Mouse (Mus musculus) lung, embryonic 15.5 days (tissue): ENCODE results near the gene 4933417A18Rik. TPM values are rescaled to one million over a fixed set of nuclear protein-coding genes. Genes with fewer than 3 reads are reported as not detected.
"Not testable (repeated sequence)": the region's sequence is repeated elsewhere in the genome, so short reads cannot be mapped to it uniquely, and the experiment has no call there.

ENCODE experiments used
- ATAC-seq: fragments of 200-750 bp; cut with Nextera tagmentation; 2 replicates; pipeline ENCODE4 v1.8.0; 2017; ENCODE audit warnings: moderate number of reproducible peaks, borderline replicate concordance; ENCODE audit not compliant: low FRiP score, low TSS enrichment; ENCODE audit errors: extremely low read depth
- H3K27ac ChIP-seq: fragments of 300-500 bp; sonication (generic); 2 replicates; pipeline ENCODE4 v1.5.1; 2015; ENCODE audit warnings: moderate library complexity, mild to moderate bottlenecking, inconsistent platforms
- H3K27me3 ChIP-seq: fragments of 300-500 bp; sonication (generic); 2 replicates; pipeline ENCODE4 v1.6.1; 2015; ENCODE audit warnings: inconsistent platforms
- H3K36me3 ChIP-seq: fragments of 300-500 bp; sonication (generic); 2 replicates; pipeline ENCODE4 v1.6.1; 2015; ENCODE audit warnings: inconsistent platforms
- H3K4me1 ChIP-seq: fragments of 300-500 bp; sonication (generic); 2 replicates; pipeline ENCODE4 v1.6.1; 2015; ENCODE audit warnings: inconsistent platforms
- H3K4me2 ChIP-seq: fragments of 300-500 bp; sonication (generic); 2 replicates; pipeline ENCODE4 v1.6.1; 2015; ENCODE audit warnings: inconsistent platforms, mild to moderate bottlenecking, moderate library complexity
- H3K4me3 ChIP-seq: fragments of 300-500 bp; sonication (generic); 2 replicates; pipeline ENCODE4 v1.5.1; 2015; ENCODE audit warnings: mild to moderate bottlenecking, inconsistent platforms
- H3K9ac ChIP-seq: fragments of 300-500 bp; sonication (generic); 2 replicates; pipeline ENCODE4 v1.6.1; 2015; ENCODE audit warnings: inconsistent platforms
- H3K9me3 ChIP-seq: fragments of 300-500 bp; sonication (generic); 2 replicates; pipeline ENCODE4 v1.6.1; 2016; ENCODE audit warnings: inconsistent platforms
- WGBS: fragments of 180-500 bp; shearing (Covaris S2); methylation state at CpG from one replicate; pipeline ENCODE4 v1.1.7; 2015; 5-methylcytosine and 5-hydroxymethylcytosine counted together
- polyA plus RNA-seq: library from polyadenylated mRNA; unstranded; fragments of >200 nt; fragmentation: Nextera tagmentation; extraction: Ambion mirVana; gene quantifications from 2 replicates; pipeline ENCODE4 v1.2.1, GENCODE M21; 2015

4933417A18Rik gene
- polyA plus RNA-seq, 1 experiment from 2014 or later, result not detected

DNA sequence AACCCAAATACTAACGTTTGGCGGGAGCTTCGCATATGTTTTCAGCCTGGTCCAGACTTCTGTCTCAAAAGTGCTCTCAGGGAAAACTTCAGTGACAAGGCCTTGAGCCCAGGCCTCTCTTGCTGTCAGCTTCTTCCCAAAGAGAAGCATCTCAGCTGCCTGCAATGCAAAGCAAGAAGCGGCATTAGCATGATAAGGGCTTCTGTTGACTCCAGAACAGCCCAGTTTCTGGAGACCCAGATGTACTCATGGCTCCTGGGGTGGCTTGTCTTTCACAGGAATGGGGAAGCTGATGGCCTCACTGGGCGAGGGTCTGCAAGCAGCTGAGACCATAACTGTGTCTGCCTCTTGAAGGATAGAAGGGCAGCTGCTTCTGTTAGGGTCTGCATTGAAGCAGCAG is 54.4 kb downstream of the 4933417A18Rik start:
- not testable (repeated sequence) for H3K9me3 ChIP-seq, H3K4me3 ChIP-seq, ATAC-seq, H3K4me2 ChIP-seq, H3K9ac ChIP-seq, H3K27me3 ChIP-seq, H3K4me1 ChIP-seq, H3K27ac ChIP-seq
- 83% methylated on average over 5 of the region's 5 CpGs for whole genome bisulfite sequencing
- peaks cover 59% of the 10 kb centered on the region for H3K36me3 ChIP-seq

- not testable (repeated sequence) for H3K4me2 ChIP-seq, H3K27me3 ChIP-seq, H3K4me1 ChIP-seq, H3K9ac ChIP-seq, ATAC-seq, H3K9me3 ChIP-seq, H3K27ac ChIP-seq, H3K4me3 ChIP-seq
- 83% methylated on average over 1 of the region's 1 CpGs for WGBS
- peaks cover 74% of the 10 kb centered on the region for H3K36me3 ChIP-seq
Measured at GRCm38 (mm10) chr13:34983479-34983878, 59.3 kb downstream of the 4933417A18Rik start.

- Histone ChIP-seq H3K9ac (no peak overlapping the region), H3K9me3 (no peaks in the 10 kb centered on the region), H3K4me2 (no peak overlapping the region), H3K27me3 (no peaks in the 10 kb centered on the region), H3K4me1 (peaks cover 21% of the 10 kb centered on the region), H3K27ac (no peak overlapping the region), H3K4me3 (no peak overlapping the region), H3K36me3 (peaks cover 32% of the 10 kb centered on the region)
- no peak for ATAC-seq
- 66% methylated on average over 4 of the region's 4 CpGs for WGBS
Measured at GRCm38 (mm10) chr13:34991581-34992273, 67.5 kb downstream of the 4933417A18Rik start.

- Histone ChIP-seq H3K4me3 (peak overlapping the region; percentile 63), H3K27me3 (no peaks in the 10 kb centered on the region), H3K4me1 (peaks cover 21% of the 10 kb centered on the region), H3K9me3 (no peaks in the 10 kb centered on the region), H3K27ac (0 out of 2 replicates have a peak overlapping the region, but pooled peaks have one; percentile 8), H3K36me3 (peaks cover 19% of the 10 kb centered on the region), H3K9ac (peak overlapping the region; percentile 82), H3K4me2 (peak overlapping the region; percentile 74)
- ATAC-seq, result no peak
- WGBS, result 52% methylated on average over 4 of the region's 4 CpGs
Measured at GRCm38 (mm10) chr13:34993085-34993484, 68.9 kb downstream of the 4933417A18Rik start.

DNA sequence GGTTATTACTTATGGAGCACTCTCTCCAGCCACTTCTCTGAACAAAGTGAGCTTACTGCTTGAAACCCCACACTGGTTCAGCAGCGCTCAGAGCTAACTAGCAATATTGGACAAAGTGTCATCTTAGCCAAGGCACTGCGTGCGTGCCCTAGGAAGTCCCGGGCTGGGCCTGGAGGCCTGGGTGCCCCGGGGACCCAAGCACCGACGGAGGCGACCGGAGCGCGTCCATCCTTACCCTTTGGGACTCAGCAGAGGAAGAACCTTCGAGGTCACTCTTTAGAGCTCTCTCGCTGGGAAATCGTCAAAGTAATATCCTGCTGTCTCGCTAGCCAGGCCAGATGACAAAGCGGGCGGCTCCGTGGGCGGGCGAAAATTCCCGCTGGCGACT is 69.4 kb downstream of the 4933417A18Rik start:
- H3K27ac ChIP-seq, result peak overlapping the region; percentile 93
- H3K27me3 ChIP-seq, result no peaks in the 10 kb centered on the region
- H3K4me2 ChIP-seq, result peak overlapping the region; percentile 74
- H3K36me3 ChIP-seq, result peaks cover 14% of the 10 kb centered on the region
- H3K4me1 ChIP-seq, result peaks cover 21% of the 10 kb centered on the region
- 0% methylated on average over 22 of the region's 22 CpGs for WGBS
- peak overlapping the region; percentile 63 for H3K4me3 ChIP-seq
- no peaks in the 10 kb centered on the region for H3K9me3 ChIP-seq
- ATAC-seq, result peak; percentile 63
- H3K9ac ChIP-seq, result peak overlapping the region; percentile 82

DNA sequence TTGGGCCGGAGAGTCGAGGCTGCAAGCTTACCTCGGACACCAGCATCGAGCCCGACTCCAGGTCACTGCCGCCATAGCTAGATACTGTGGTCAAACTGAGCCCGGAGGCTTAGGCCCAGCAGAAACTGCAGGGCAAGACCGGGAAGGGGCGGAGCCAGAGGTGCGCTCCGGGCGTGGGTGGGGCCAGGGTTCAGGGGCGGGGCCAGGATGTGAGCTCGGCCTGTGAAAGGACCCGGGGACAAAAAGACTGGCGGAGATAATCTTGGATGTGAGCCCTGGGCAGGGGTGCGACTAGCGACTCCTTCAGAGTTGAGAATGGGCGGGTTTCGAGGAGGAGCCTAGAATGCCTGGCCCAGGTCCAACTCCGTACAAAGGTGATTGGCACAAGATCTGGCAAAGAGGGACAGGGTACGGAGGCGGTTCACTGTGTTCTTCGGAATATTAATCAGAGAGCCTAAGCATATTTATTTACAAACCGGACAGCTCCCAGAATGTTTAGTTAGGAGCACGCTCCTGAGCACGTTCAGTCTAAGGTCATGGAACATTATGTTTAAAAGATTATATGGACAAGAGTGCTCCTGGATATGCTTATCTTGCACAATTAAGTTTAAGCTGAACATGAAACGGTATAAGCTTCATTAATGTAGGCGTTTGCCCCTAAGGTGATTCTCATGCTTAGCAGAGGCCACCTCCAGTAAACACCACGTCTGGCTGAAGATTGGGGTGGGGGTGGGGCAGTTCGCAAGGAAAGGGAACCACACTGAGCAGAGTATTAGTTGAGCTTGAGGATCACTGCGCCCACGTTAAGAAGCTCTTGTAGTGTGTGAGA is 70.0 kb downstream of the 4933417A18Rik start:
- peak overlapping the region; percentile 93 for H3K27ac ChIP-seq
- peaks cover 21% of the 10 kb centered on the region for H3K4me1 ChIP-seq
- peak overlapping the region; percentile 82 for H3K9ac ChIP-seq
- H3K27me3 ChIP-seq, result no peaks in the 10 kb centered on the region
- H3K4me2 ChIP-seq, result peak overlapping the region; percentile 74
- ATAC-seq, result peak; percentile 98
- peak overlapping the region; percentile 63 for H3K4me3 ChIP-seq
- H3K36me3 ChIP-seq, result peaks cover 7% of the 10 kb centered on the region
- 2% methylated on average over 33 of the region's 33 CpGs for WGBS
- H3K9me3 ChIP-seq, result no peaks in the 10 kb centered on the region

- H3K9ac ChIP-seq, result no peak overlapping the region
- H3K4me2 ChIP-seq, result no peak overlapping the region
- H3K27ac ChIP-seq, result no peak overlapping the region
- H3K27me3 ChIP-seq, result no peaks in the 10 kb centered on the region
- H3K36me3 ChIP-seq, result no peaks in the 10 kb centered on the region
- H3K9me3 ChIP-seq, result no peaks in the 10 kb centered on the region
- H3K4me1 ChIP-seq, result peaks cover 21% of the 10 kb centered on the region
- H3K4me3 ChIP-seq, result no peak overlapping the region
- ATAC-seq, result no peak
- WGBS, result 41% methylated on average over 2 of the region's 2 CpGs
Measured at GRCm38 (mm10) chr13:34995925-34996324, 71.7 kb downstream of the 4933417A18Rik start.

Other genes starting within 250 kb of the 4933417A18Rik start
- not detected in 2 replicates for gene Fam50b, start 189.6 kb upstream of the 4933417A18Rik start, polyA plus RNA-seq
- gene Prpf4b, start 49.1 kb upstream of the 4933417A18Rik start, polyA plus RNA-seq, result 61.7 and 66.1 TPM in 2 replicates
- gene Fam217a, start 99 bp upstream of the 4933417A18Rik start, polyA plus RNA-seq, result 1.3 and 1.5 TPM in 2 replicates
- 0.59 and 1.0 TPM in 2 replicates for gene Eci3, start 39.4 kb downstream of the 4933417A18Rik start, polyA plus RNA-seq
- gene Eci2, start 102.7 kb downstream of the 4933417A18Rik start, polyA plus RNA-seq, result 137 and 144 TPM in 2 replicates